Mouse (Mus musculus): ENCODE measurements around the gene Picalm. TPM values are rescaled to one million over a fixed set of nuclear protein-coding genes. Genes with fewer than 3 reads are reported as not detected.
A peak's percentile ranks its signal among the peaks of the same experiment; 100 is the strongest.
"Not testable (repeated sequence)": the region's sequence is repeated elsewhere in the genome, so short reads cannot be mapped to it uniquely, and the experiment has no call there.

Picalm gene
- polyA plus RNA-seq, 1 experiment from 2014 or later: 65.9 TPM

GRCm38 (mm10) chr7:90201877-90202465 lies 72.0 kb downstream of the Picalm start:
- peaks cover 13% of the 10 kb centered on the region; the same call in 1 of the 2 replicates for H3K36me3 ChIP-seq (ENCODE audit: control insufficient read depth, insufficient read depth, low read length)
- ATAC-seq (replicated peaks; ENCODE audit: low FRiP score): no peak
- WGBS: 88% methylated on average over 2 of the region's 2 CpGs

DNA sequence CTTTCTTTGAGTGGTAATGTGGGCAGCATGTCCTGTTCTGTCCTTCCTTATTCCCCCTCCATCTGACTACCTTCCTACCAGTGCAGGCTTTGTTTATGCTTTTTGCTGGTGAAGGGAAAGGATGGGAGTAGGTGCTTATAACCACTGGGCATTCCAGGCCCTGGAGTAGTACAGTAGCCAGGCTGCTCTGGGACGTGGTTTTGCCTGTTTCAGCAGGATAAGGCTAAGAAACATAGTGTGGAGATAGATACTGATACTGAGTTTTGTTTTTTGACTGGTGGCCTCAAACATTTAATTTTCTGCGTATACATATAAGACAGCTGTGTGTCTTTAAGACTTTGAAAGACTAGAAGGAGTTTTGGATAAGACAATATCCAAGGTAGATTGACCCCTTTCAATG lies 73.9 kb downstream of the Picalm start:
- peaks cover 3% of the 10 kb centered on the region; the same call in 1 of the 2 replicates for H3K4me1 ChIP-seq (replicated peaks; ENCODE audit: control insufficient read depth, insufficient read depth, low read length)
- H3K4me2 ChIP-seq: no peak overlapping the region
- no peak overlapping the region for H3K9ac ChIP-seq (ENCODE audit: low read depth, low read length)
- H3K9me3 ChIP-seq (ENCODE audit: control insufficient read depth, low read length): no peaks in the 10 kb centered on the region
- H3K27ac ChIP-seq (ENCODE audit: low read depth, low read length): no peak overlapping the region
- peaks cover 24% of the 10 kb centered on the region for H3K36me3 ChIP-seq (ENCODE audit: control insufficient read depth, insufficient read depth, low read length)
- H3K4me3 ChIP-seq (ENCODE audit: low read depth, low read length): no peak overlapping the region
- peak; percentile 50 for ATAC-seq (replicated peaks; ENCODE audit: low FRiP score)
- H3K27me3 ChIP-seq (replicated peaks; ENCODE audit: control insufficient read depth, insufficient read depth, low read length): no peaks in the 10 kb centered on the region
- 73% methylated on average over 2 of the region's 2 CpGs for WGBS
- DNase-seq (ENCODE audit: low spot score): no peak

More at GRCm38 (mm10) chr7:90201877-90202465, 72.0 kb downstream of the Picalm start:
- Histone ChIP-seq H3K9ac (ENCODE audit: low read depth, low read length) (no peak overlapping the region), H3K4me3 (ENCODE audit: low read depth, low read length) (no peak overlapping the region), H3K27ac (ENCODE audit: low read depth, low read length) (no peak overlapping the region), H3K27me3 (replicated peaks; ENCODE audit: control insufficient read depth, insufficient read depth, low read length) (no peaks in the 10 kb centered on the region), H3K4me1 (replicated peaks; ENCODE audit: control insufficient read depth, insufficient read depth, low read length) (peaks cover 3% of the 10 kb centered on the region; the same call in 1 of the 2 replicates), H3K4me2 (no peak overlapping the region), H3K9me3 (ENCODE audit: control insufficient read depth, low read length) (no peaks in the 10 kb centered on the region)
- DNase-seq (ENCODE audit: low spot score): no peak

DNA sequence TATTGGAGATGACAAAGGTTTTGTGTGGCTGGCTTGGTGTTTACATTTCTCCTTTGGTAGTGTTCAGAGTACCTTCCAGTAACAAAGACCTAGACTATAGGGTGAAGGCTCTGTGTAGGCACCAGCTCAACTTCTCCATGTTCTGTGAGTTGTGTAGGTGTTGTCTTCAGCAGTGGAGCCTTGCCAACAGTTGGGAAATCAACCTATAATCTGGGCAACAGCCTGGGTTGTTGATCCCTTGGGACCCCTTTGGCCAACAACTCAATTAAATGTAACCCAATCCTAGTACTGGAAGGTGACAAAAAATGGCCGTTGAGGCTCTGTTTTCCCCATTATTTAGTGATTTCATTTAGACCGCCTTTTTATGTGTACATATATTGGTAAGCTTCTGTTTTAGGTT lies 80.1 kb downstream of the Picalm start:
- no peaks in the 10 kb centered on the region for H3K9me3 ChIP-seq (ENCODE audit: control insufficient read depth, low read length)
- H3K4me2 ChIP-seq: no peak overlapping the region
- WGBS: 89% methylated on average over 2 of the region's 2 CpGs
- H3K4me3 ChIP-seq (ENCODE audit: low read depth, low read length): no peak overlapping the region
- no peak for DNase-seq (ENCODE audit: low spot score)
- H3K4me1 ChIP-seq (replicated peaks; ENCODE audit: control insufficient read depth, insufficient read depth, low read length): no peaks in the 10 kb centered on the region
- H3K27me3 ChIP-seq (replicated peaks; ENCODE audit: control insufficient read depth, insufficient read depth, low read length): no peaks in the 10 kb centered on the region
- no peak overlapping the region for H3K27ac ChIP-seq (ENCODE audit: low read depth, low read length)
- no peak for ATAC-seq (replicated peaks; ENCODE audit: low FRiP score)
- H3K36me3 ChIP-seq (ENCODE audit: control insufficient read depth, insufficient read depth, low read length): peaks cover 17% of the 10 kb centered on the region
- H3K9ac ChIP-seq (ENCODE audit: low read depth, low read length): no peak overlapping the region

DNA sequence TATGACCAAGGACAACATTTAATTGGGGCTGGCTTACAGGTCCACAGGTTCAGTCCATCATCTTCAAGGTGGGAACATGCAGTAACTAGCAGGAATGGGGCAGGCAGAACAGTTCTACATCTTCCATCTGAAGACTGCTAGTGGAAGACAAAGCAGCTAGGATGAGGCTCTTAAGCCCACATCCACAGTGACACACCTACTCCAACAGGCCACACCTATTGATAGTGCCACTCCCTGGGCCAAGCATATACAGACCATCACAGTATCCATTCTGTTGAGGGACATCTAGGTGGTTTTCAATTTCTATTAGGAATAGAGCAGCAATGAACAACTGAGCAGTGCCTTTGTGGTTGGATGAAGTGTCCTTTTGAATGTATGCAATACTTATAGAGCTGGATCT lies 80.9 kb downstream of the Picalm start:
- H3K9ac ChIP-seq (ENCODE audit: low read depth, low read length): no peak overlapping the region
- H3K36me3 ChIP-seq (ENCODE audit: control insufficient read depth, insufficient read depth, low read length): peaks cover 15% of the 10 kb centered on the region
- H3K9me3 ChIP-seq (ENCODE audit: control insufficient read depth, low read length): no peaks in the 10 kb centered on the region
- no peak for DNase-seq (ENCODE audit: low spot score)
- peak; percentile 44 for ATAC-seq (replicated peaks; ENCODE audit: low FRiP score)
- no peak overlapping the region for H3K4me3 ChIP-seq (ENCODE audit: low read depth, low read length)
- H3K27ac ChIP-seq (ENCODE audit: low read depth, low read length): no peak overlapping the region
- H3K27me3 ChIP-seq (replicated peaks; ENCODE audit: control insufficient read depth, insufficient read depth, low read length): no peaks in the 10 kb centered on the region
- H3K4me1 ChIP-seq (replicated peaks; ENCODE audit: control insufficient read depth, insufficient read depth, low read length): no peaks in the 10 kb centered on the region
- no peak overlapping the region for H3K4me2 ChIP-seq

DNA sequence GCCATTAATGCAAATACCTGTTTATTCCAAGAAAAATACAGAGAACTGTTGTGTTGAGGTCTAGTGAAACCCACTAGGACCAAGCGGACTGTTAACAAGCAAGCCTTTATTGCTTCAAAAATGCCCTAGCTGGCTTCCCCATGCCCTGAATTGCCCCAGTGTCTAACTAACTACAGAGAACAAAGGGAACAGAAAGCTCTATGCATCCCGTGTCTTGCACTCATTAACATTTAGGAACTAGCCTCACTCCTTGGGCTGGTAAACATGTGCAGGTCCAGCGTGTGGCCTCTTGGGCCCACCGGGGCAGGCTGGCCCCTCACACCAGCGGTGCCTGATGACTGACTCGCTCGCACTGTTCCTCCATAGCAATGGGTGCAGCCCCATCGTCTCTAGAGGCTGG lies 86.5 kb downstream of the Picalm start:
- no peak overlapping the region for H3K4me3 ChIP-seq (ENCODE audit: low read depth, low read length)
- H3K36me3 ChIP-seq (ENCODE audit: control insufficient read depth, insufficient read depth, low read length): no peaks in the 10 kb centered on the region
- H3K4me2 ChIP-seq: no peak overlapping the region
- no peak overlapping the region for H3K9ac ChIP-seq (ENCODE audit: low read depth, low read length)
- no peaks in the 10 kb centered on the region for H3K27me3 ChIP-seq (replicated peaks; ENCODE audit: control insufficient read depth, insufficient read depth, low read length)
- 77% methylated on average over 8 of the region's 8 CpGs for WGBS
- no peak for DNase-seq (ENCODE audit: low spot score)
- no peak overlapping the region for H3K27ac ChIP-seq (ENCODE audit: low read depth, low read length)
- no peaks in the 10 kb centered on the region for H3K4me1 ChIP-seq (replicated peaks; ENCODE audit: control insufficient read depth, insufficient read depth, low read length)
- H3K9me3 ChIP-seq (ENCODE audit: control insufficient read depth, low read length): no peaks in the 10 kb centered on the region
- no peak for ATAC-seq (replicated peaks; ENCODE audit: low FRiP score)

DNA sequence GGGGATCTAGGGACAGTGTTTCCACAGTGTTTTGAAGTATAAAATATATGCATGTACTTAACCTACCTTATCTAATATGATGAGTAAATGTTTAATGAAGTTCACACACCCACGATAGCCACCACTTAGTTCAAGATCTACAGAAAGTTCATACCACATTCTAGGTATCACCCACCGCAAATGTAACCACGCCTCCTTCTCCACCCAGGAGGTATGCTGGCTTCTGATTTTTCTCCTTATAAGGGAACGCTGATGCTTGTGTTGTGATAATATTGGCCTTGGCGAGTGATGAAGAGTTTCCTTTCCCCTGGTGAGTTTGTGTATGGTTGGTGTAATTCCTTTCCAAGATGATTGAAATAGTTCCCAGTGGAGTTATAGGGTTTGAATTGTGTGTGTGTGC lies 88.1 kb downstream of the Picalm start:
- ATAC-seq (replicated peaks; ENCODE audit: low FRiP score): no peak

GRCm38 (mm10) chr7:90221487-90221886 lies 91.5 kb downstream of the Picalm start:
- H3K4me3 ChIP-seq (ENCODE audit: low read depth, low read length): no peak overlapping the region
- WGBS: 58% methylated on average over 2 of the region's 2 CpGs

More for the DNA sequence above, 88.1 kb downstream of the Picalm start:
- Histone ChIP-seq H3K27me3 (replicated peaks; ENCODE audit: control insufficient read depth, insufficient read depth, low read length) (no peaks in the 10 kb centered on the region), H3K9me3 (ENCODE audit: control insufficient read depth, low read length) (no peaks in the 10 kb centered on the region), H3K27ac (ENCODE audit: low read depth, low read length) (no peak overlapping the region), H3K36me3 (ENCODE audit: control insufficient read depth, insufficient read depth, low read length) (no peaks in the 10 kb centered on the region), H3K4me3 (ENCODE audit: low read depth, low read length) (no peak overlapping the region), H3K4me1 (replicated peaks; ENCODE audit: control insufficient read depth, insufficient read depth, low read length) (no peaks in the 10 kb centered on the region), H3K9ac (ENCODE audit: low read depth, low read length) (no peak overlapping the region), H3K4me2 (no peak overlapping the region)
- WGBS: 73% methylated on average over 5 of the region's 5 CpGs
- no peak for DNase-seq (ENCODE audit: low spot score)

GRCm38 (mm10) chr7:90228075-90228474 lies 98.1 kb downstream of the Picalm start:
- no peak for ATAC-seq (replicated peaks; ENCODE audit: low FRiP score)
- H3K9ac ChIP-seq (ENCODE audit: low read depth, low read length): no peak overlapping the region
- no peak overlapping the region for H3K4me3 ChIP-seq (ENCODE audit: low read depth, low read length)
- H3K4me1 ChIP-seq (replicated peaks; ENCODE audit: control insufficient read depth, insufficient read depth, low read length): no peaks in the 10 kb centered on the region
- H3K9me3 ChIP-seq (ENCODE audit: control insufficient read depth, low read length): no peaks in the 10 kb centered on the region
- no peak overlapping the region for H3K27ac ChIP-seq (ENCODE audit: low read depth, low read length)
- WGBS: 85% methylated on average over 4 of the region's 4 CpGs
- H3K36me3 ChIP-seq (ENCODE audit: control insufficient read depth, insufficient read depth, low read length): no peaks in the 10 kb centered on the region
- no peak overlapping the region for H3K4me2 ChIP-seq
- no peak for DNase-seq (ENCODE audit: low spot score)
- no peaks in the 10 kb centered on the region for H3K27me3 ChIP-seq (replicated peaks; ENCODE audit: control insufficient read depth, insufficient read depth, low read length)

More at GRCm38 (mm10) chr7:90221487-90221886, 91.5 kb downstream of the Picalm start:
- Histone ChIP-seq H3K9ac (ENCODE audit: low read depth, low read length) (no peak overlapping the region), H3K27ac (ENCODE audit: low read depth, low read length) (no peak overlapping the region), H3K36me3 (ENCODE audit: control insufficient read depth, insufficient read depth, low read length) (no peaks in the 10 kb centered on the region), H3K27me3 (replicated peaks; ENCODE audit: control insufficient read depth, insufficient read depth, low read length) (no peaks in the 10 kb centered on the region), H3K9me3 (ENCODE audit: control insufficient read depth, low read length) (no peaks in the 10 kb centered on the region), H3K4me2 (no peak overlapping the region), H3K4me1 (replicated peaks; ENCODE audit: control insufficient read depth, insufficient read depth, low read length) (no peaks in the 10 kb centered on the region)
- ATAC-seq (replicated peaks; ENCODE audit: low FRiP score) (no peak), DNase-seq (ENCODE audit: low spot score) (no peak)

DNA sequence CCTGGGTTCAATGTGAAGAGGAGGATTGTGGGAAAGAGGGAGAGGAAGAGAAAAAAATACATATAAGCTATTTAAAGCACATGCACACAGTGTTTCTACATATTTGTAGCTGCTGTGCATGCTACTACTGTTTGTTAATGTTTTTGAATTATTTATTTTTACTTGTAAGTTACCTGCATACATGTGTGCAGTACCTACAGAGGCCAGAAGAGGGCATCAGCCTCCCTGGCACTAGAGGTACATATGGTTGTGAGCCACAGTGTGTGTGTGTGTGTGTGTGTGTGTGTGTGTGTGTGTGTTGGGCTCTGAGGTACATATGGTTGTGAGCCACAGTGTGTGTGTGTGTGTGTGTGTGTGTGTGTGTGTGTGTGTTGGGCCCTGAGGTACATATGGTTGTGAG lies 98.9 kb downstream of the Picalm start:
- H3K27me3 ChIP-seq (replicated peaks; ENCODE audit: control insufficient read depth, insufficient read depth, low read length); H3K9me3 ChIP-seq (ENCODE audit: control insufficient read depth, low read length); H3K9ac ChIP-seq (ENCODE audit: low read depth, low read length); ATAC-seq (replicated peaks; ENCODE audit: low FRiP score); H3K4me1 ChIP-seq (replicated peaks; ENCODE audit: control insufficient read depth, insufficient read depth, low read length); H3K4me2 ChIP-seq; DNase-seq (ENCODE audit: low spot score); H3K4me3 ChIP-seq (ENCODE audit: low read depth, low read length); H3K27ac ChIP-seq (ENCODE audit: low read depth, low read length); H3K36me3 ChIP-seq (ENCODE audit: control insufficient read depth, insufficient read depth, low read length): not testable (repeated sequence)

Data from liver, embryonic 11.5 days (tissue).